Mouse (Mus musculus): ENCODE measurements at regions not wholly inside any gene's neighbourhood (a gene's known extent, or its start where the extent isn't known, plus 50 kb on each side); places are given as distances from the start of the nearest gene placed in this dataset.

GRCm38 (mm10) chr8:88454906-88455305, 66.2 kb upstream of the Nkd1 start:
- TF ChIP-seq POLR2A (IDR thresholded peaks at IDR 0.05; ENCODE audit: borderline replicate concordance, low read depth, low read length) (no peak), CTCF (IDR thresholded peaks at IDR 0.05; ENCODE audit: low read depth, low read length) (no peak)

All from bone marrow macrophage, adult 2 months (primary cell).